Mouse (Mus musculus): Measurements from ENCODE around the gene Chmp2b.

The Chmp2b gene

GRCm38 (mm10) chr16:65561963-65562863 is at the start of gene Chmp2b:
Gene Chmp2b, minus strand, starts transcription at chr16:65562726.
- peak; percentile 89 for DNase-seq (ENCODE audit: low spot score)

- no peak for DNase-seq (ENCODE audit: low spot score)
These were observed 49.2 kb upstream of the Chmp2b start for GRCm38 (mm10) chr16:65611678-65612077.

- DNase-seq (ENCODE audit: low spot score) = no peak
These were observed 38.3 kb upstream of the Chmp2b start for GRCm38 (mm10) chr16:65600798-65601197.

GRCm38 (mm10) chr16:65586111-65586865 is 23.8 kb upstream of the Chmp2b start:
- DNase-seq (ENCODE audit: low spot score) = no peak

- no peak for DNase-seq (ENCODE audit: low spot score)
These were observed 23.2 kb upstream of the Chmp2b start for GRCm38 (mm10) chr16:65585699-65586098.

- DNase-seq (ENCODE audit: low spot score) = no peak
These were observed 14.9 kb upstream of the Chmp2b start for GRCm38 (mm10) chr16:65577298-65578029.

GRCm38 (mm10) chr16:65568853-65569252 is 6.3 kb upstream of the Chmp2b start:
- no peak for DNase-seq (ENCODE audit: low spot score)

GRCm38 (mm10) chr16:65564951-65565350 is 2.4 kb upstream of the Chmp2b start:
- no peak for DNase-seq (ENCODE audit: low spot score)

- no peak for DNase-seq (ENCODE audit: low spot score)
These were observed 1.8 kb upstream of the Chmp2b start for GRCm38 (mm10) chr16:65564306-65564705.

GRCm38 (mm10) chr16:65562864-65563206 is 309 bp upstream of the Chmp2b start:
- DNase-seq (ENCODE audit: low spot score) = no peak

GRCm38 (mm10) chr16:65560996-65561962 is 1.2 kb downstream of the Chmp2b start:
- peak; percentile 10 for DNase-seq (ENCODE audit: low spot score)

GRCm38 (mm10) chr16:65559591-65559990 is 2.9 kb downstream of the Chmp2b start:
- no peak for DNase-seq (ENCODE audit: low spot score)

GRCm38 (mm10) chr16:65557369-65557768 is 5.2 kb downstream of the Chmp2b start:
- no peak for DNase-seq (ENCODE audit: low spot score)

- no peak for DNase-seq (ENCODE audit: low spot score)
These were observed 8.3 kb downstream of the Chmp2b start for GRCm38 (mm10) chr16:65554267-65554666.

GRCm38 (mm10) chr16:65550814-65551213 is 11.7 kb downstream of the Chmp2b start:
- DNase-seq (ENCODE audit: low spot score) = no peak

GRCm38 (mm10) chr16:65548960-65549359 is 13.6 kb downstream of the Chmp2b start:
- no peak for DNase-seq (ENCODE audit: low spot score)

GRCm38 (mm10) chr16:65543676-65544293 is 18.7 kb downstream of the Chmp2b start:
- DNase-seq (ENCODE audit: low spot score) = no peak

GRCm38 (mm10) chr16:65533315-65533999 is 29.1 kb downstream of the Chmp2b start:
- DNase-seq (ENCODE audit: low spot score) = peak; percentile 68

GRCm38 (mm10) chr16:65531663-65532062 is 30.9 kb downstream of the Chmp2b start:
- no peak for DNase-seq (ENCODE audit: low spot score)

- DNase-seq (ENCODE audit: low spot score) = no peak
These were observed 32.9 kb downstream of the Chmp2b start for GRCm38 (mm10) chr16:65529589-65529988.
